In the genomic region with DNA sequence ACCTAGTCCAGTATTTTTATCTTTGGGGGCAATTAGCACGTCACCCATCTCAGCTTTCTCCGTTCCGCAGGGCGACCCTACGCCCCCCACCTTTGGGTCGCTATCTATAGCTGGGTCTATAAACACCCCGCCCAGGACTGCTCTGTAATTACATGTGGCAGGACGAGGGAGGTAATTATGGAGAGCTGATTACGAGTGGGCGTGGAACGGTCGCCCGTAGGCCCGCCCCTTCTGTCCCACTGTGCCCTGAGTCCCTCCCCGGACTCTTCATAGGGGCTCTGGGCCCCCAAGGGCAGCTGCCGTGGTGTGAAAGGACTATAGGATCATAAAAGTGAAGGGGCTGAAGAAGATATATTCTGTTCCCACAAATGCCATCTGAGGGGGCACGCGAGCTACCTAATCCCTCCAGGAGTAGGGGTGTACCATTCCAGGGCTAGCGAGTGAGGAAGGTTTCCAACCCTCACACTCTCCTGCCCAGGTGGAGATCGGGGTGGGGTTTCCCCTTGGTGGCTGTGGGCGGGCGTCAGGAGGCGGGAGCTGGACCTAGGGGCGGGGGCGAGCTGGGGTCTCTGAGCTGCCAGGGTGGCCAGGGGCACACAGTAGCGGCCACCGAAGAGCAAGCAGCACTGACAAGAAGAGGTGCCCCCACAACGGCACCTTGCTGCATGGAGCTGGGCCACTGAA, we compare ENCODE assay signal across 8 mouse cellular contexts. TPM values are rescaled to one million over a fixed set of nuclear protein-coding genes. Genes with fewer than 3 reads are reported as not detected.
DNase-seq lines count a peak whose midpoint lies in the region; ATAC-seq and TF ChIP-seq lines count a peak whose summit lies in the region.

TSS of gene Col11a2 (plus strand) at position 560 of the 684 bp plus-strand sequence.

- DNase-seq in heart, postnatal 36 days, result no peak
- DNase-seq in forebrain, embryonic 14.5 days (ENCODE audit: low spot score), result peak; percentile 52
- no peak for DNase-seq in layer of hippocampus, postnatal 36 days
- no peak for DNase-seq in urinary bladder, postnatal 10 days (ENCODE audit: low spot score)
- no peak for DNase-seq in natural killer cell, adult 2 months (ENCODE audit: low spot score in 2 of 2)

- peak within 1 kb of the TSS; percentile 11 for H3K4me3 ChIP-seq in heart, embryonic 11.5 days (ENCODE audit: low read depth, low read length)
- no peak within 1 kb of the TSS for H3K4me3 ChIP-seq in bone marrow, adult 2 months (replicated peaks; ENCODE audit: control insufficient read depth, low read depth, low read length)
- peak within 1 kb of the TSS; percentile 29 for H3K4me3 ChIP-seq in forebrain, embryonic 14.5 days (ENCODE audit: low read depth, low read length)
- H3K4me3 ChIP-seq in midbrain, embryonic 16.5 days (ENCODE audit: low read depth, low read length), result peak within 1 kb of the TSS; percentile 21

- no peak for TF ChIP-seq POLR2A in bone marrow, adult 2 months (IDR thresholded peaks at IDR 0.05; ENCODE audit: borderline replicate concordance, control insufficient read depth, low read depth, low read length)

- no peak for TF ChIP-seq CTCF in bone marrow, adult 2 months (IDR thresholded peaks at IDR 0.05; ENCODE audit: control insufficient read depth, insufficient read depth, low read length)

- H3K27ac ChIP-seq in heart, embryonic 11.5 days (ENCODE audit: low read depth, low read length), result no peak within 1 kb of the TSS
- H3K27ac ChIP-seq in bone marrow, adult 2 months (ENCODE audit: control insufficient read depth, insufficient read depth, low read depth, low read length, poor library complexity), result no peak within 1 kb of the TSS
- H3K27ac ChIP-seq in forebrain, embryonic 14.5 days (ENCODE audit: low read depth, low read length), result peak within 1 kb of the TSS; percentile 14; the same call in 1 of the 2 replicates
- no peak within 1 kb of the TSS for H3K27ac ChIP-seq in midbrain, embryonic 16.5 days (ENCODE audit: low read length)

- intact Hi-C loops in heart, postnatal 36 days (cut with DNase I), result no loop called here

- peak within 1 kb of the TSS; percentile 56 for H3K4me2 ChIP-seq in heart, embryonic 11.5 days
- H3K4me2 ChIP-seq in forebrain, embryonic 14.5 days (ENCODE audit: low read length), result peak within 1 kb of the TSS; percentile 62
- peak within 1 kb of the TSS; percentile 61 for H3K4me2 ChIP-seq in midbrain, embryonic 16.5 days (ENCODE audit: low read length)

- peaks cover 48% of the 10 kb centered on the region for H3K27me3 ChIP-seq in heart, embryonic 11.5 days (ENCODE audit: control insufficient read depth, insufficient read depth, low read length)
- no peaks in the 10 kb centered on the region for H3K27me3 ChIP-seq in forebrain, embryonic 14.5 days (replicated peaks; ENCODE audit: control insufficient read depth, insufficient read depth, low read length)
- no peaks in the 10 kb centered on the region; the same call in 1 of the 2 replicates for H3K27me3 ChIP-seq in midbrain, embryonic 16.5 days (ENCODE audit: control insufficient read depth, insufficient read depth, low read depth, low read length)

- 0 out of 2 replicates have a peak, but pooled peaks have one; percentile 12 for ATAC-seq in heart, embryonic 11.5 days (replicated peaks; ENCODE audit: insufficient number of reproducible peaks, low FRiP score, low TSS enrichment)
- ATAC-seq in forebrain, embryonic 14.5 days, result peak; percentile 62
- ATAC-seq in midbrain, embryonic 16.5 days, result peak; percentile 43

- H3K9ac ChIP-seq in heart, embryonic 11.5 days (ENCODE audit: low read depth, low read length), result 0 out of 2 replicates have a peak within 1 kb of the TSS, but pooled peaks have one; percentile 10
- H3K9ac ChIP-seq in forebrain, embryonic 14.5 days (ENCODE audit: low read length), result peak within 1 kb of the TSS; percentile 57
- peak within 1 kb of the TSS; percentile 57 for H3K9ac ChIP-seq in midbrain, embryonic 16.5 days (ENCODE audit: low read depth, low read length)

- H3K9me3 ChIP-seq in heart, embryonic 11.5 days (replicated peaks; ENCODE audit: control insufficient read depth, low read length), result no peaks in the 10 kb centered on the region
- H3K9me3 ChIP-seq in forebrain, embryonic 14.5 days (replicated peaks; ENCODE audit: control insufficient read depth, low read length), result no peaks in the 10 kb centered on the region
- no peaks in the 10 kb centered on the region for H3K9me3 ChIP-seq in midbrain, embryonic 16.5 days (replicated peaks; ENCODE audit: control insufficient read depth, low read length, poor library complexity, severe bottlenecking)

- peaks cover 14% of the 10 kb centered on the region for H3K4me1 ChIP-seq in heart, embryonic 11.5 days (ENCODE audit: control insufficient read depth, insufficient read depth, low read length)
- no peaks in the 10 kb centered on the region for H3K4me1 ChIP-seq in bone marrow, adult 2 months (ENCODE audit: control insufficient read depth, insufficient read depth, low read length)
- H3K4me1 ChIP-seq in forebrain, embryonic 14.5 days (ENCODE audit: control insufficient read depth, insufficient read depth, low read length), result peaks cover 17% of the 10 kb centered on the region
- peaks cover 15% of the 10 kb centered on the region for H3K4me1 ChIP-seq in midbrain, embryonic 16.5 days (ENCODE audit: control insufficient read depth, insufficient read depth, low read length)

- 9% methylated on average over 28 of the region's 28 CpGs for WGBS in heart, embryonic 11.5 days (ENCODE audit: insufficient replicate concordance)
- WGBS in bone marrow, adult 2 months, result 15% methylated on average over 28 of the region's 28 CpGs
- WGBS in forebrain, embryonic 14.5 days, result 4% methylated on average over 28 of the region's 28 CpGs
- 8% methylated on average over 28 of the region's 28 CpGs for WGBS in midbrain, embryonic 16.5 days

- peaks cover 8% of the 10 kb centered on the region; the same call in 1 of the 2 replicates for H3K36me3 ChIP-seq in heart, embryonic 11.5 days (ENCODE audit: control insufficient read depth, insufficient read depth, low read length)
- H3K36me3 ChIP-seq in forebrain, embryonic 14.5 days (ENCODE audit: control insufficient read depth, insufficient read depth, low read length), result peaks cover 38% of the 10 kb centered on the region
- peaks cover 25% of the 10 kb centered on the region for H3K36me3 ChIP-seq in midbrain, embryonic 16.5 days (ENCODE audit: control insufficient read depth, insufficient read depth, low read length)

RNA-seq across cellular contexts. Expression of gene Col11a2, which starts in this region (rescaled TPM):
- polyA plus RNA-seq in heart, embryonic 11.5 days (2014; fragmentation: Nextera tagmentation; extraction: Ambion mirVana), result 0.31 and 0.70 TPM in 2 replicates
- total RNA-seq in heart, postnatal 36 days (2021), result 1 to 10 TPM in 1 of 2 experiments, under 1 TPM in 1; 0.98 to 1.9 TPM
- polyA plus RNA-seq in bone marrow, adult 2 months (2011; ENCODE audit: insufficient read depth, insufficient read length, low replicate concordance, missing spikeins), result 10.7 and 12.6 TPM in 2 replicates
- polyA plus RNA-seq in forebrain, embryonic 14.5 days (2014; fragmentation: Nextera tagmentation; extraction: Ambion mirVana), result 0.95 and 1.6 TPM in 2 replicates
- 10 to 100 TPM; 20.3 to 21.8 TPM for total RNA-seq in layer of hippocampus, postnatal 36 days (2021)
- polyA plus RNA-seq in midbrain, embryonic 16.5 days (2015; fragmentation: Nextera tagmentation; extraction: Ambion mirVana), result 3.6 and 4.4 TPM in 2 replicates

Comparison
In these comparisons a context has a peak if more than half of its experiments do, and no peak if none do; other contexts are left out.
1. RNA of gene Col11a2 (total RNA-seq): 20.3 to 21.8 TPM in layer of hippocampus, postnatal 36 days; 0.98 to 1.9 TPM in heart, postnatal 36 days; every median in the first group is over 4 times any median in the second.
2. Peak in ATAC-seq, H3K4me3 ChIP-seq, H3K9ac ChIP-seq and H3K4me2 ChIP-seq in heart, embryonic 11.5 days; RNA of the gene not detected or under 1 TPM.
3. ATAC-seq: peak in every context shown above with its lines; median percentile 62 in forebrain, embryonic 14.5 days; 43 in midbrain, embryonic 16.5 days; 12 in heart, embryonic 11.5 days.
4. Peak in every context shown above with its lines, with median percentiles within 50 percentile points of each other: H3K4me2 ChIP-seq and H3K9ac ChIP-seq.